Mouse (Mus musculus): ENCODE data around the gene Wnt2b.
A peak's percentile ranks its signal among the peaks of the same experiment; 100 is the strongest.

Wnt2b gene

GRCm38 (mm10) chr3:104963331-104964276 lies 1.9 kb upstream of the Wnt2b start:
- DNase-seq (ENCODE audit: low spot score) = no peak

- no peak for DNase-seq (ENCODE audit: low spot score)
These were observed 1.1 kb upstream of the Wnt2b start for GRCm38 (mm10) chr3:104962866-104963265.

- DNase-seq (ENCODE audit: low spot score) = peak; percentile 16
These were observed 455 bp upstream of the Wnt2b start for GRCm38 (mm10) chr3:104962141-104962611.

GRCm38 (mm10) chr3:104960026-104961000 lies 1.4 kb downstream of the Wnt2b start:
- DNase-seq (ENCODE audit: low spot score) = peak; percentile 38

GRCm38 (mm10) chr3:104956131-104956581 lies 5.6 kb downstream of the Wnt2b start:
- no peak for DNase-seq (ENCODE audit: low spot score)

GRCm38 (mm10) chr3:104954551-104954950 lies 7.2 kb downstream of the Wnt2b start:
- no peak for DNase-seq (ENCODE audit: low spot score)

GRCm38 (mm10) chr3:104954137-104954536 lies 7.6 kb downstream of the Wnt2b start:
- no peak for DNase-seq (ENCODE audit: low spot score)

GRCm38 (mm10) chr3:104952891-104953670 lies 8.6 kb downstream of the Wnt2b start:
- no peak for DNase-seq (ENCODE audit: low spot score)

GRCm38 (mm10) chr3:104950926-104951325 lies 10.8 kb downstream of the Wnt2b start:
- DNase-seq (ENCODE audit: low spot score) = no peak

GRCm38 (mm10) chr3:104944894-104945293 lies 16.8 kb downstream of the Wnt2b start:
- peak; percentile 27 for DNase-seq (ENCODE audit: low spot score)

- DNase-seq (ENCODE audit: low spot score) = peak; percentile 26
These were observed 18.4 kb downstream of the Wnt2b start for GRCm38 (mm10) chr3:104943333-104943732.

GRCm38 (mm10) chr3:104942682-104943081 lies 19.0 kb downstream of the Wnt2b start:
- no peak for DNase-seq (ENCODE audit: low spot score)

GRCm38 (mm10) chr3:104940691-104941090 lies 21.0 kb downstream of the Wnt2b start:
- DNase-seq (ENCODE audit: low spot score) = peak; percentile 60

- DNase-seq (ENCODE audit: low spot score) = no peak
These were observed 23.4 kb downstream of the Wnt2b start for GRCm38 (mm10) chr3:104938327-104938726.

- DNase-seq (ENCODE audit: low spot score) = no peak
These were observed 23.9 kb downstream of the Wnt2b start for GRCm38 (mm10) chr3:104937728-104938305.

- no peak for DNase-seq (ENCODE audit: low spot score)
These were observed 32.3 kb downstream of the Wnt2b start for GRCm38 (mm10) chr3:104929385-104929784.

GRCm38 (mm10) chr3:104914986-104915385 lies 46.7 kb downstream of the Wnt2b start:
- no peak for DNase-seq (ENCODE audit: low spot score)

- no peak for DNase-seq (ENCODE audit: low spot score)
These were observed 52.5 kb downstream of the Wnt2b start for GRCm38 (mm10) chr3:104909195-104909594.

- no peak for DNase-seq (ENCODE audit: low spot score)
These were observed 55.7 kb downstream of the Wnt2b start for GRCm38 (mm10) chr3:104906007-104906406.

GRCm38 (mm10) chr3:104905389-104905788 lies 56.3 kb downstream of the Wnt2b start:
- no peak for DNase-seq (ENCODE audit: low spot score)

GRCm38 (mm10) chr3:104901154-104901553 lies 60.6 kb downstream of the Wnt2b start:
- DNase-seq (ENCODE audit: low spot score) = no peak
